Mouse (Mus musculus) cerebellum, adult 2 months (tissue): ENCODE results near the gene Pspn.

Source experiments
- CTCF ChIP-seq: fragments of 200-500 bp; IDR thresholded peaks from 2 replicates; pipeline ENCODE4 v1.5.1; 2011; ENCODE audit warnings: low read depth, mild to moderate bottlenecking, control low read depth, low read length, moderate library complexity, borderline replicate concordance; ENCODE audit not compliant: insufficient read depth
- POLR2A ChIP-seq: fragments of 200-500 bp; IDR thresholded peaks from 2 replicates; pipeline ENCODE4 v1.6.1; 2011; ENCODE audit warnings: low read length, control low read depth, borderline replicate concordance; ENCODE audit not compliant: insufficient read depth

- TF ChIP-seq POLR2A = no peak
- TF ChIP-seq CTCF = no peak
Measured at GRCm38 (mm10) chr17:56999414-56999813, 404 bp downstream of the Pspn start.
